Mouse (Mus musculus): ENCODE data around the gene Lsm2.

DNA sequence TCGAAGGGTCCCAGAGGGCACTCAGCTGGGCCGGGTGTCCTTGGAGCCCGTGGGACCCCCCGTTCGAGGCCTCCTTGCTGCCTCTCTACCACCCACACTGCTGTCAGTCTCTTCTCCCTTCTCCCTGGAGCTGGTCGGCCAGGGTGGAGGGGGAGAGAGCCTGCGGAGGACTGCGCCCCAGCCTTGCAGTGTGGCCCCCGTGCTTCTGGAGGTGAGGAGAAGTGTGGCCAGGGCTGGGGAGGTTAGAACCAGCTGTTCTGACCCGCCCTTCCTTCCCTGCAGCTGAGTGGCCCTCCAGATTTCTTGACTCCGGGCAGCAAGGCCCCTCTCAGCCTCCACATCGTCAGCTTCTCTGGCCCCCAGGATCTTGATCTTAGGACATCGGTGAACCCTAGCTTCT lies 42.6 kb downstream of the Lsm2 start:
- TF ChIP-seq POLR2A (IDR thresholded peaks at IDR 0.05; ENCODE audit: low read depth, low read length): no peak
- no peak for TF ChIP-seq CTCF (IDR thresholded peaks at IDR 0.05; ENCODE audit: borderline replicate concordance, insufficient read depth, low read length)

Measured in embryonic fibroblast, embryonic 13.5 days (primary cell).